Mouse (Mus musculus): ENCODE results near the gene Cd300ld. TPM values are rescaled to one million over a fixed set of nuclear protein-coding genes. Genes with fewer than 3 reads are reported as not detected.
"Not testable (repeated sequence)": the region's sequence is repeated elsewhere in the genome, so short reads cannot be mapped to it uniquely, and the experiment has no call there.

The Cd300ld gene
- 1 to 10 TPM; 1.1 TPM for total RNA-seq (2021)
- long read RNA-seq, experiment 1, result 0 reads
- long read RNA-seq, experiment 2, result 0 reads

DNA sequence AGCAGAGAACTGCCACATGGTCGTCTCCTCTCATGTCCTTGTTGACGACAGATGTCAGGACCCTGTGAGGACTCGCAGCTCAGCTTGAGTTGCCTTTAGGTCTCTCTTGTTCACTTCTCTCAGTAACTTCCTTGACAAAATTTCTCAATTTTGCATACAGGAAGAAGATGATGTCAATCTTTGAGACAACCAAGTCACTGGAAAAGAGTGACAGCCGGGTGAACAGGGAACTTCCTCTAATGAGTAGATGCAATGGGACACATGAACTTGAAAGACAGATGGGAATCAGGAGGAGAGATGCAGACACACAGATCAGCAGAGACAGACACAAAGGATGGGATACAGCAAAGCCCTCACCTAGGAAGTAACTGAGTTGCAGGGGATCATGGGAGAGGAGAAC lies at the start of gene Cd300ld:
TSS of gene Cd300ld (minus strand) at position 130 of the 400 bp plus-strand sequence.
- DNase-seq, result no peak

DNA sequence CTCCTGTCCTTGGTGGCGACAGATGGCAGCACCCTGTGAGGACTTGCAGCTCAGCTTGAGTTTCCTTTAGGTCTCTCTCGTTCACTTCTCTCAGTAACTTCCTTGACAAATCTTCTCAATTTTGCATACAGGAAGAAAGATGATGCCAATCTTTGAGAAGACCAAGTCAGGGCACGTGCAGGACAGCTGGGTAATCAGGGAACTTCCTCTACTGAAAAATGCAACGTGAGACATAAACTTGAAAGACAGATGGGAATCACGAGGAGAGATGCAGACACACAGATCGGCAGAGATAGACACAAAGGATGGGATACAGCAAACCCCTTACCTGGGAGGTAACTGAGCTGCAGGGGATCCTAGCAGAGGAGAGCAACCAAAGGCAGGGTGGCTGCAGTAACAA lies 47.9 kb upstream of the Cd300ld start, which contains the start of gene Cd300ld5:
TSS of gene Cd300ld5 (minus strand) at position 101 of the 400 bp plus-strand sequence.
- not testable (repeated sequence) for DNase-seq

DNA sequence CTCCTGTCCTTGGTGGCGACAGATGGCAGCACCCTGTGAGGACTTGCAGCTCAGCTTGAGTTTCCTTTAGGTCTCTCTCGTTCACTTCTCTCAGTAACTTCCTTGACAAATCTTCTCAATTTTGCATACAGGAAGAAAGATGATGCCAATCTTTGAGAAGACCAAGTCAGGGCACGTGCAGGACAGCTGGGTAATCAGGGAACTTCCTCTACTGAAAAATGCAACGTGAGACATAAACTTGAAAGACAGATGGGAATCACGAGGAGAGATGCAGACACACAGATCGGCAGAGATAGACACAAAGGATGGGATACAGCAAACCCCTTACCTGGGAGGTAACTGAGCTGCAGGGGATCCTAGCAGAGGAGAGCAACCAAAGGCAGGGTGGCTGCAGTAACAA lies 37.2 kb upstream of the Cd300ld start, which contains the start of gene Cd300ld4:
TSS of gene Cd300ld4 (minus strand) at position 101 of the 400 bp plus-strand sequence.
- DNase-seq, result not testable (repeated sequence)

DNA sequence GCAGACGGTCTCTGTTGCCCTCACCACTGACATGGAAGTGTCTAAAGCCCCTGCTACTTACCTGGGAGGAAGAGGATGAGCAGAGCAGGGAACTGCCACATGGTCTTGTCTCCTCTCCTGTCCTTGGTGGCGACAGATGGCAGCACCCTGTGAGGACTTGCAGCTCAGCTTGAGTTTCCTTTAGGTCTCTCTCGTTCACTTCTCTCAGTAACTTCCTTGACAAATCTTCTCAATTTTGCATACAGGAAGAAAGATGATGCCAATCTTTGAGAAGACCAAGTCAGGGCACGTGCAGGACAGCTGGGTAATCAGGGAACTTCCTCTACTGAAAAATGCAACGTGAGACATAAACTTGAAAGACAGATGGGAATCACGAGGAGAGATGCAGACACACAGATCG lies 26.4 kb upstream of the Cd300ld start, which contains the start of gene Cd300ld2:
TSS of gene Cd300ld2 (minus strand) at position 101 of the 400 bp plus-strand sequence.
- DNase-seq, result not testable (repeated sequence)

DNA sequence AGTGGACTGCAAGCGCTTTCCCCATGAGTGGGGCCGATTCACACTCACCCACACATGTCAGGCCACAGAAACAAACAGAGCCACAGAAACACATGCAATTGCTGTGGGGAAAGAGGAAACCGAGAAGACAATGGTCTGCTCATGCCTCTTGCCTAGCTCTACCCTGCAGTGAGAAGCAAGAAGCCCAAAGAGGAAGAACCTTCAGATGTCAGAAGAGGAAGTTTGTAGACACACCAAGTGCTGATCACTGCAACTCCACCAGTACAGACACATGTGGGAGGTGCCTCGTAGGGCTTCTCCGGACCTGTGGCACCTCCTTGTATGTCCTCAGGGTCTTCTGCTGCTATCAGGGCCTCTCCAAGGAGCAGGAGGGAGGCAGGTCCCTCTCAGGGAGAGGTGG lies 14.3 kb upstream of the Cd300ld start:
- no peak for DNase-seq

DNA sequence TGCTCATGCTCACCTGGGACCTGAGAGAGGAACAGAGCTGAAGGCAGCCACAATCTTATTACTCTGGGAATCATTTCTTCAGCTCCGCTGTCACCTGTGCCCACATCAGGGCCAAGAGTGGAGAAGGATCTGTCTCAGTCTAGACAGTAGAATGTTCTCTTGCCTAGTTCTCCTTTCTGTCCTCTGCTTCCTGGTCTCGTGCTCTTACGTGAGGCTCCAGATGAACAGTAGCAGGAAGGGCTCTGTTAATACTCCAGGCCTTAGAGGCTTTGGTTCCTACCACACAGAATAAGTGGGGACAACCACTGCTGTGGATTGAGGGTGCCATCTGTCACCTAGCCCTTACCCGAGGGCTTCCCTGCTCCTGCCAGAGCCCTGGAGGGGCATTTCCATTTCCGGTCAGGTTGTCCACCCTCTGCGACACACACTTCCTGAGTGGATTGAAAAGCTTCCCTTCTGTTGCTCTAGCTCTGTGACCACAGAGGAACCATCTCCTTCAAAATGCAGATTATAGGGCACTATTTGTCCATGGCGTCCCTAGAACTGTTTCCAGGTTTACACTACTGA lies 11.8 kb upstream of the Cd300ld start, which contains the start of gene Cd300c2:
TSS of gene Cd300c2 (minus strand) at position 407 of the 567 bp plus-strand sequence.
- DNase-seq, result no peak

DNA sequence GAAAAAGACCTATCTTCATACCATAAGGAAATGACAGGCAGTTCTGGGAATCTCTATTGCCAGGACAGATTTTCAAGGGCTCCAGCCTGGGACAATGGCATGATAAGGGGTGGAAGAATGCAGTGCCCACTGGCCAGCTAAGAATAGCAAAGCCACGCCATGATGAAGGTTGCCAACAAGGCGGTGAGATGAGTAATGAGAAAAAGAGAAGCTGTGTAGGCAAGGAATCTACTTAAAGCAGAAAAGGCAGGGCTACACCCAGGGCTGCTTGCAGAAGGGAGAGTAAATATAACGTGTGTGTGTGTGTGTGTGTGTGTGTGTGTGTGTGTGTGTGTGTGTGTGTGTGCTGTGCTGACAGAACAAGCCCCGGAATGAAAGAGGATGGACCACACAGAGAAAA lies 7.9 kb downstream of the Cd300ld start:
- no peak for DNase-seq

DNA sequence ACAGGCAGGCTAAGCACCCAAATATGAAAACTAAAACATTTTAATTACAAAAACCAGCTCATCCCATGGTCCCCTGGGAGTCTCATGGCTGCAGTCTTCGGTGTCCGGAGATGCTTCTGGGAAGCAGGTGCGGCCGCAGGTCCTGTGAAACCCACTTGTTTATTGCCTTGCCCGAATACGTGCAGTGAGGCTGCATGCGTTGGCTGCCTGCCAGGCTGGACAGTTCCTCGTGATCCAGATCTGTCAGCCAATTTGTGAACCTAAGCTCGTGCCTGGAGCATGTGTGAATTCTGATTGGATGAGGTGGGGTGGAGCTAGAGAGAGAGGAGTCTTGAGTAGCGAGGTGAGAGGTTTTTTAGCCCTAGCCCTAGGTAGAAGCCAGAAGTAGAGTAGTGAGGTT lies 17.0 kb downstream of the Cd300ld start:
- no peak for DNase-seq

DNA sequence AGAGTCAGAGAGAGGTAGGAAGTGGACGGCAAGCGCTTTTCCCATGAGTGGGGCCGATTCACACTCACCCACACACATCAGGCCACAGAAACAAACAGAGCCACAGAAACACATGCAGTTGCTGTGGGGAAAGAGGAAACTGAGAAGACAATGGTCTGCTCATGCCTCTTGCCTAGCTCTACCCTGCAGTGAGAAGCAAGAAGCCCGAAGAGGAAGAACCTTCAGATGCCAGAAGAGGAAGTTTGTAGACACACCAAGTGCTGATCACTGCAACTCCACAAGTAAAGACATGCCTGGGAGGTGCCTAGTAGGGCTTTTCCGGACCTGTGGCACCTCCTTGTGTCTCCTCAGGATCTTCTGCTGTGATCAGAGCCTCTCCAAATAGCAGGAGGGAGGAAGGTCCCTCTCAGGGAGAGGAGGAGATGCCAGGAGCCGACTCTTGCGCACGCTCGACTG lies 20.9 kb downstream of the Cd300ld start, which contains the start of gene Cd300c:
TSS of gene Cd300c (minus strand) at position 406 of the 456 bp plus-strand sequence.
- DNase-seq, result no peak

DNA sequence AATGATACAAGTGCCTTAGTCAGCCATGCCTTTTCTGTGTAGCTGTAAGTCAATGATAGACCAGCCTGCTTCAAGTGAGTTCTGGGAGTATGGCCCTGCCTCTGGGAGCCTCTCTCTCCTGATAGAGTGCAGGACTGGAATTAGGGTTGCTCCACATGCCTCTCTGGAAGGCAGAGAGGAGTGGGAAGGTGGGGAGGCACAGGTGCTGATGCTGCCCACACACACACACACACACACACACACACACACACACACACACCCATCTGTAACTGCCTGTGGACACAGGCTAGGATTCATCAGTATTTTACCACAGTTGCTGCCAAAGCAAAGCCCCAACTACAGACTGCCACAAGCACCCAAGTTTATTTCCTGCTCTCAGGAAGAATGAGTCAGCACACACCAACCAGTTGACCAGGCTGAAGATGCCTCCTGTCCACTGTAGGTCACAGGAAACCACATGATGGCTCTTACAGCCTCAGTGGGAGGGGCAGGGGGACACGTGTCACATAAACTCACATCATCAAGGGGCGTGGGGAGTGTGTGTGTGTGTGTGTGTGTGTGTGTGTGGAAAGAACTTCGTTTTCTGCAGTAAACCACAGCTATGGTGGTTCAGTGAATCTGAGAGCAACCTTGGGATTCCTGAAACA lies 24.4 kb downstream of the Cd300ld start:
- DNase-seq, result peak; percentile 15 to 44

DNA sequence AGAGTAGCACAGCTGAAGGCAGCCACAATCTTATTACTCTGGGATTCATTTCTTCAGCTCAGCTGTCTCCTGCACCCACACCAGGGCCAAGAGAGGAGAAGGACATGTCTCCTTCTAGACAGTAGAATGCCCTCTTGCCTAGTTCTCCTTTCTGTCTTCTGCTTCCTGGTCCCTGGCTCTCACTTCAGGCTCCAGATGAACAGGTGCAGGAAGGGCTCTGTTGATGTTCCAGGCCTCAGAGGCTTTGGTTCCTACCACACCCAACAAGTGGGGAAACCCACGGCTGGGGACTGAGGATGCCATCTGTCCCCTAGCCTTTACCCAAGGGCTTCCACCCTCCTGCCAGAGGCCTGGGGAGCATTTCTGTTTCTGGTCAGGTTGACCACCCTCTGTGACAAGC lies 29.4 kb downstream of the Cd300ld start:
- no peak for DNase-seq

DNA sequence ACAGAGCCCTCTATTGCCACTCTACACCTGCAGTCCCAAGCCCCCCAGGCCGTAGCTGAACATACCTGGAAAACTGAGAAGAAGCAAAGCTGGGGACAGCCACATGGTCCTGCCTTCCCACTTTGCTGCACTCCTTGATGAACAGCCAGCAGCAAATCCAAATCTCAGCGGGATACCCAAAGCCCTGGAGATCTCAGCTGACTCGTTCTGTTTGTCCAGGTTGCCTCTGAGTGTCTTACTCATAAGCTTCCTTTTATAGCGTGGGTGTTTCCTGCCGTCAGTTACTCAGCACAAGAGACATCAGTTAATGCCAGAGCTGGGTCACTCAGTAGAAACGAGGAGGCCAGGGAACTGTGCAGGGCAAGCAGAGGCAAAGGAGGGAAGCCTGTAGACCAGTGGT lies 55.6 kb downstream of the Cd300ld start, which contains the start of gene Cd300lb:
TSS of gene Cd300lb (minus strand) at position 243 of the 400 bp plus-strand sequence.
- no peak for DNase-seq

DNA sequence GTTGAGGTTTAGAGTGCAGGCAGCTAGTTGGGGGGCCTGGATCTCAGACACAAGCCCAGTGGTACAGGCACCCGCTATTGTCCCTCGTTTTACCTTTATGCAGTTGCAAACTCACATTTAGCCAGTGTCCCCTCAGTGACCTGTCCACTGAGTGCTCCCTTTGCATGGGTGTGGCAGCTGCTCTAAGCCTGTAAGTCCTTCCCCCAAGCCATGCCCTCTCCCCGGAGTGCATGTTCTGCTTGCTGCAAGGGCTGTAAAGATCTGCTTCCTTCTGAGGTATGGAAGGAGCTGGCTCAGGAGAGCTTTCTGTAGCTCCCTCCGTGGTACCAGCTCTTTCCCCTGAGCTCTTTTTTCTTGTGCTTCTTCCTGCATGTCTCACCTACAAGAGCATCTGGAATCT lies 56.1 kb downstream of the Cd300ld start:
- DNase-seq, result no peak

Other genes starting within 250 kb of the Cd300ld start
- under 1 TPM; 0.63 TPM for gene Kif19a, start 224.5 kb downstream of the Cd300ld start, total RNA-seq (2021)
- gene Btbd17, start 194.0 kb downstream of the Cd300ld start, total RNA-seq (2021), result not detected
- not detected for gene Gpr142, start 191.0 kb downstream of the Cd300ld start, total RNA-seq (2021)
- gene Gprc5c, start 138.8 kb downstream of the Cd300ld start, total RNA-seq (2021), result 1 to 10 TPM; 6.9 to 8.8 TPM
- gene Cd300a, start 99.9 kb downstream of the Cd300ld start, total RNA-seq (2021), result 1 to 10 TPM; 1.4 to 2.4 TPM
- 1 to 10 TPM in 1 of 2 experiments, under 1 TPM in 1; 0.89 to 1.5 TPM for gene Cd300lb, start 55.5 kb downstream of the Cd300ld start, total RNA-seq (2021)
- not detected for gene Cd300c, start 20.8 kb downstream of the Cd300ld start, total RNA-seq (2021)
- 1 to 10 TPM; 3.0 to 5.5 TPM for gene Cd300c2, start 12.0 kb upstream of the Cd300ld start, total RNA-seq (2021)
- not detected for gene Cd300ld2, start 26.3 kb upstream of the Cd300ld start, total RNA-seq (2021)
- gene Cd300ld4, start 37.1 kb upstream of the Cd300ld start, total RNA-seq (2021), result under 1 TPM in 1 of 2 experiments, not detected in 1; 0.63 TPM
- gene Cd300ld5, start 47.8 kb upstream of the Cd300ld start, total RNA-seq (2021), result 1 to 10 TPM; 5.3 to 8.1 TPM
- 1 to 10 TPM; 1.6 to 5.3 TPM for gene Cd300ld3, start 58.5 kb upstream of the Cd300ld start, total RNA-seq (2021)
- under 1 TPM; 0.26 to 0.43 TPM for gene Cd300e, start 72.3 kb upstream of the Cd300ld start, total RNA-seq (2021)
- under 1 TPM; 0.56 TPM for gene Rab37, start 101.5 kb upstream of the Cd300ld start, total RNA-seq (2021)
- gene Cd300lf, start 144.1 kb upstream of the Cd300ld start, total RNA-seq (2021), result 1 to 10 TPM in 1 of 2 experiments, under 1 TPM in 1; 0.69 to 1.0 TPM
- gene Slc9a3r1, start 173.4 kb upstream of the Cd300ld start, total RNA-seq (2021), result 10 to 100 TPM; 18.1 to 20.3 TPM
- 10 to 100 TPM; 19.9 to 23.2 TPM for gene Tmem104, start 197.6 kb upstream of the Cd300ld start, total RNA-seq (2021)
- 10 to 100 TPM; 26.7 to 29.4 TPM for gene Nat9, start 197.9 kb upstream of the Cd300ld start, total RNA-seq (2021)